Mouse (Mus musculus) adrenal gland, adult 2 months (tissue): ENCODE data around the gene Efhd2. TPM values are rescaled to one million over a fixed set of nuclear protein-coding genes. Genes with fewer than 3 reads are reported as not detected.

Experiments
- DNase-seq: peaks from one replicate; pipeline ENCODE4 v3.0.0; 2021
- polyA plus RNA-seq: library from polyadenylated mRNA; depleted of rRNA; stranded (reverse); fragments of >200 nt; gene quantifications from 2 replicates; pipeline ENCODE4 v1.2.3, GENCODE M21; 2012
- total RNA-seq, 2 experiments: library from RNA; stranded (reverse); gene quantifications; 2 replicates each; pipeline ENCODE4 v1.2.3; 2021

Efhd2 gene
- total and polyA plus RNA-seq, 3 experiments: 26.9 to 61.4 (median 30.7) TPM

DNA sequence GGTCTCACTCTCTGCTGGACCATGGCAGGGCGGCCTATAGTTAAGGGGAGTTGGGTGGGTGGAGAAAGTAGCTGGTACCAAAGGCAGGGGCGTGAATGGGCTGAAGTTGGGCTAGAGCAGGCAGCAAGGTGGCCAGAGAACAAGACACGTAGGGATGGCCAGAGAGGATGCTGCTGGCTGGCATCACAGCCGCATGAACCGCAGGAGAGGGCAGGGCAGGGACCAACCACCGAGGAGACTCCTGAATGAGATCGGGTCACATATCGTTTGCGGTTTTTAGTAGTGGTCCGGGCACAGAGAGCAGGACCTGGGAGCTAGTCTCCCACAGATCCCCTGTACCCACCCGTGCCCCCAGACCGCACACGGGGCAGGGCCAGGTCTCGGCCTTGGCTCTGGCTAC is 15.4 kb downstream of the Efhd2 start:
- DNase-seq: no peak

DNA sequence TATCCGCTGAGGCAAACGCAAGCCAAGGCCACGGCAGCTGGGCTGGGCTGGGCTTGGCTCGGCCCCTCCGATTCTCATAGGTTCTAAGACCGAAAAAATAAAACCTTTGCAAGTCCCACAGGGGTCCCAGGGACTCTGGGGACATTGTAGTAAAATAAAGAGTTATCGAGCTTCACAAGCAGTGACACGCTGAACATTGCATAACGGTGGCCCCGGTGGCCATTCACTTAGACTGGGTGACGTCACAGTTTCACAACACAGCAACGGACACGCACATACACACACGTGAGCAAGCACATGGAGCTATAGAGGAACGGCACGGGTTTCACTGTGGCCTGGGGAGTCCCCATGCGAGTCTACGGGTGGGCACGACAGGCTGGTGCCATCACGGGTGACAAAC is 16.2 kb downstream of the Efhd2 start:
- DNase-seq: no peak

DNA sequence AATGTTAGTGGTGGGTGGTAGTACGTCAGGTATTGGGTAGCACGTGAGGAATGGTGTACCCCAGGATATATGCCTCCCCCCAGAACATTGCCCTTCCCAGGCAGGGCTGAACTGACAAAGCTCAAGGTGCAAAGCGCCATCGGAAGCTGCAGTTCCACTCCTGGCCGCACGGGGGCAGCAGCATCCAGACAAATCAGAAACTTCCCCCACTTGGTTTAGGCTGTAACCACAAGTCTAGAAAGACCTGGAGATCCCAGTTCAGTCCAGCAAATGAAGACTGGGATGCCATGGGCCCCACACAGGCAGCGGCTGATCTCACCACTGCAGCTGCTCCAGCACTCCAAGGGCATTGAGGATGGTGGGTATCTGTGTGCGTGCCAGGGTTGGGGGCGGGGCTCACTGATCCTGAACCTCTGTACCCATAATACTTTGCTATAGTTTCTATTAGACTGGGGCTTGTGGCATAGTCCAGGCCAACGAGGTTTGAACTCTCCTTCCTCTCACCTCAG is 17.2 kb downstream of the Efhd2 start:
- peak; percentile 79 for DNase-seq

DNA sequence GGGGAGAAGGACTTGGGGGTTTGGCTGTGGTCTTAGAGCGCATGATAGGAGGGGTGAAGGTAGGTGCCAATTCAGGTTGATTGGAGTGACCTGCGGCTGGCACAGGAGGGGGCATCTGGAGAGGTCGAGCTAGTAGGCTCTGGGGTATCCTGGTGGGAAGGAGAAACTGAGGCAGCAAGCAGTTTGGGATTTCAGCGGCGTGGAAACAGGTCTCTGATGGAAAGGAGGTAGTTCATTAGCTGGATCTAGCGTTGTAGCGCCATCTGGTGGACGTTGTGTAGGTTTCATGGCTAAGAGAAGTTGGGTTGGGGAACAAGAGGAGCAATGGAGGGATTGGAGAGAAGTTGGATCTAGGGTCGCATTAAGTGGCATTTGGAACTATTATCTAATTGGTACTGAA is 21.3 kb downstream of the Efhd2 start:
- DNase-seq: no peak

DNA sequence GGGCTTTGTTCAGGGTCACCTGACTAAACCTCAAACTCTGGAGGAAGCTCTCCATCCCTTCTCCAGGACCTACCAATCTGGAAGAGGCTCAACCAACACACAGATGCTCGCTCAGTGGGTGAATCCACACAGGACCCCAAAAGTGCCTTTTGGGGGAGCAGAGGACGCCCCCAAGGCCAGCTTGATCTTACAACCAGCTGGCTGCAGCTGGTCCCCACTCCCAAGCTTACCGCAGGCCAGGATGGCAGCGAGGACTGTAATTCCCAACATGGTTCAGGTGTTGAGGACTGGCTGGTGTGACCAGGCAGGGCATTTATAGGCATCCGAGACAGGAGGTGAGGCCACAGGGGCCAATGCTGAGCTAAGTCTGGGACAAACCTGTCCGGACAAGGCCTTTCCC is 28.7 kb downstream of the Efhd2 start, which contains the start of gene Ctrc:
Gene Ctrc, minus strand, starts transcription at position 361 of the 400 bp plus-strand sequence.
- no peak for DNase-seq

DNA sequence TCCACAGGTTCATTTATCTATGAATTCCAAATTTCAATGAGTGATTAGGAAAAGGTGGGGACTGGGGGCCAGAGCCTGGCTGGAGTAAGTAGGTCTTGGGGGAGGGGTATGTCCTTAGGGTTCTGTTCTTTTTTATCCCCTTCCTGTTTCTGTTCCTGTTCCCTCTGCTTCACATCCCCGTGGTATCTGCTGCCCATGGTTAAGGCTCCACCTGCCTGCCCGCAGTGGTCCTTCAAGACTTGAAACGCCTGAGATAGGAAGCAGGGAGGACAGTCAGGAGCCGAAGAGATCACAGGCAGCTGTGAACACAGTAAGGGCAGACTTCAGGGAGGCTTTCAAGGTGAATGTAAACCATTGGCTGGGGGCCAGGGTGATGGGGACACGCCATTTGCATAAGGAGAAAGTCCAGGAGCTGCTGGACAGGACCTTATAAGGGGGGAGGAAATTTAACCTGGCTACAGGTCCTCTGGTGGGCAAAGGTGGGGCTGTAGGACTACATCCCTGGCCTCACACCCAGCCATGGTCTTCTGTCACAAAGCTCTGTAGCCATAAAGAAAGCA is 40.1 kb downstream of the Efhd2 start:
- DNase-seq: no peak

DNA sequence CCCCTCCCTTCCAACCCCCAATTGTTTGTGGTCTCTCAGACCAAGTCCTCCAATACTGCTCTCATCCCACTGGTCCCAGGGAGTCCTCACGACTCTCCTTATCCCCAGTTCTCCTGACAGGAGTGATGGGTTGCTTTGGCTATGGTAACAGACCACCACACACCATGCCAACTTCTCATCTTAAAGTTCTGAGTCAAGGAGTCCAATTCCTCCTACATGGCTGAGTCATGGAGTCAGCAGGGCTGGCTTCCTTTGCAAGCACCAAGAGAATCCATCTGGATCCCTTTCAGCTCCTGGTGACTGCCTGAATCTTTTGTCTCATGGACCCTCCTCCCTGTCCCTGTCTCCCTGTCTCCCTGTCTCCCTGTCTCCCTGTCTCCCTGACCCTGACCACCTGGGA is 40.8 kb downstream of the Efhd2 start:
- DNase-seq: no peak

DNA sequence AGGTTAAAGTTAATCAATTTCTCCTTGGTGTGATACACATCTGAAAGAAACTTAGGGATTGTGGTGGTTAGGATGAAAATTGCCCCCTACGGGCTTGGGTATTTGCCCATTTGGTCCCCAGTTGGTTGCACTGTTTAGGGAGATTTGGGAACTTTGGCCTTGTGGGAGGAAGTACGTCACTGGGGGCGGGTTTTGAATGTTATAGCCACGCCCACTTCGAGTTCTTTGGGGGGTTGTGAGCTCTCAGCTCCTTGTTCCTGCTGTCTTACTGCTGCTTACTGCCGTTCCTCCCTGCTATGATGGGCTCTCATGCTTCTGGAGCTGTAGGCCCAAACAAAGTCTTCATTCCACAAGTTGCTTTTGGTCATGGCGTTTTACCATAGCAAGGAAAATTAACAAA is 43.4 kb downstream of the Efhd2 start:
- no peak for DNase-seq

DNA sequence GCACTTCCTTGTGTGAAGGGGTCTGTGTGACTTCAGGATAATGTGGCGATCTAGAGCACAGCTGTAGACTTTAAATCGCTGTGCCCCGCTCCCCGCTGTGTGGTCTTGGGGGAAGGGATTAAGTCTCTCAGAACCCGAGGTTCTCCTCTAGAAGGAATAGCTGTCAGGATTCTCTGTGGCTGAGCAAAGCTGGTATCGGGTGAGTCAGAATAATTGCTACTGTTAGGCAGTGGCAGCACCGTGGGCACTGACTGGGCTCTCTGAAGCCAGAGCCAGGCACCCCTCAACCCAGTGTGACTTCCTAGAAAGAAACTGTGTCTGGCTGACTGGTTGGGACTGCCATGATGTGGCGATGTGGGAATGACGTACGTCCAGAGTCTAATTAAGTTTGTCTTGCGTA is 44.3 kb downstream of the Efhd2 start:
- no peak for DNase-seq

DNA sequence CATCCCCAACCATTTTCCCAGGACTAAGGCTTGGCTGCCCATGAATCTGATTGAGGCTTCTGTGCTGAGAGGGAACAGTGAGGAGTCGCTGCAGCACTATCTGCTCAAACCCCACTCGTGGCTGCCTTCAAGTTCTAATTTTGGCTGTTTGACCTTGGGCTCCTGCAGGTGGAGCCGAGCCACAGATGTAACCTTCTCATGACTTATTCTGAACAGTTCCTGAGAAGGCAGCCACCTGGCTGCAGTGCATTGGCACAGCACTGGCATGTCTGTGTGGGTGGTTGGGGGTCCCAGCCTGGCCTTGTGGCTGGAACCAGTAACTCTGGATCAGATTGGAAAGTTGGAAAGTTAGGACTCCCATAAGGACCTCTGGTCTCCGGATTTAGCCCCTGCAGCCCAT is 46.5 kb downstream of the Efhd2 start:
- DNase-seq: peak; percentile 18

DNA sequence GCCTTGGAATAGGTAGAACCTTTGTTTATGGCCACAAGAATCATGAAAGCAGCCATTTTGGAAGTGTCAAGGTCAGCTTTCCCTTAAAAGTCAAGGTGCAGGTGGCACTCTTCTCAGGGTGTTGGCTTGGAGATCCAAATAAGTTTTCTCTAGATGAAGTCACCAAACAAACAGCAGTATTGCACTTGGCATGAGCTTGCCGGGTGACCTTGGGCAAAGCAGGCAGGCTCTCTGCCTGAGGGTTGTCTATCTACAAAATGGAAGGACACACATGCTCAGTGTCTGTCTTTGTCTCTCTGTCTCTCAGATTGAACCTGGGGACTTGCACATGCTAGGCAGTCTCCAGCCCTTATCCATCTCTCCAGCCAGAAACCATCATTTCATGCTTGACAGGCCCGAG is 47.3 kb downstream of the Efhd2 start:
- DNase-seq: peak; percentile 58

DNA sequence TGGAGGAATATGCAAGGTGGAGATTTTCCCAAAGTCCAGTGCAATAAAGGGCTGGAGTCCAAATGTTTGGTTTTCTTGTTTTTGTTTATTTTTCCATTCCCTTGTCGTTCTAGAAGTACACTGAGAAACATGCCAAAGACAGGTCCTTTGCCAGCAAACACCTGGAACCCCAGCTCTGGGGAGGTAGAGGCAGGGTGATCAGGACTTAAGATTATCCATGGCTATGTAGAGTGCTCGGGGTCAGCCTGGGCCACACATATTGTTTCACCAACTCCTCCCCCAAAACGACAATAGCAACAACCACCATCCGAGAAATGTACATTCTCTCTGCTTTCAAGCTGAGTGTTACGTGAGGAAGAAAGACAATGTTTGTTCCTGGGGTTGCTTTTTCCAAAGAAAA is 48.7 kb downstream of the Efhd2 start, which contains the start of gene Cela2a:
Gene Cela2a, minus strand, starts transcription at position 101 of the 400 bp plus-strand sequence.
- no peak for DNase-seq

DNA sequence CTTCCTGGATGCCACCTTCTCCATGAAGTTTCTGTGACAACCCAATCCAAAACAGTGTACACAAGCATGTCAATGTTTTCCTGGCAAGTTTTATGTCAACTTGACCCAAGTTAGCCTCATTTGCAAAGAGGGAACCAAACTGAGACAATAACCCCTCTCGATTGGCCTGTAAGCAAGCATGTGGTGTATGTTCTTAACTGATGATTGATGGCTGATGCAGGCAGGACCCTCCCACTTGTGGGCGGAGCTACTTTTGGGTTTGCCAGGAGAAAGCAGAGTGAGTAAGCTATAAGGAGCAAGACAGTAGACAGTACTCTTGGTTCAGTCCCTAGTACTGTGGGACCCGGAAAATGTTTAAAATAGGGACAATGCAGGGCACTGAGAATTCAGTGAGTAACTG is 51.7 kb downstream of the Efhd2 start:
- no peak for DNase-seq

DNA sequence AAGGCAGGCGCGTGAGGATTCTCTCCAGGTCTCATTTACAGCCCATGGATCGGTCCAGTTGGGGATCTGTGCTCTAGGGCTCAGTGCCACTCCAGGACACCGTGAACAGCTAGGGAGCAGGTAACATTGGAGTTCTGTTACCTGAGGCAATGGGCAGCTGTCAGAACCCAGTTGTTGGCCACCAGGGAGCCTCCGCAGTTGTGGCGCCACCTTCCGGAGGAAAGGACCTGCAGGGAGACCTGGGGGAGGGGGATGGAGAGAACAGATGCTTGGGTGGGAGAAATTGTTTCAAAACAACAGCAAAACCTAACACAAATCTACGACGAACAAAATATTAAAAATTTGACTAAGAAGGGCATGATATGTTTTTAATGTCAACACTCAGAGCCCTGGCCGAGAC is 52.6 kb downstream of the Efhd2 start:
- DNase-seq: no peak

DNA sequence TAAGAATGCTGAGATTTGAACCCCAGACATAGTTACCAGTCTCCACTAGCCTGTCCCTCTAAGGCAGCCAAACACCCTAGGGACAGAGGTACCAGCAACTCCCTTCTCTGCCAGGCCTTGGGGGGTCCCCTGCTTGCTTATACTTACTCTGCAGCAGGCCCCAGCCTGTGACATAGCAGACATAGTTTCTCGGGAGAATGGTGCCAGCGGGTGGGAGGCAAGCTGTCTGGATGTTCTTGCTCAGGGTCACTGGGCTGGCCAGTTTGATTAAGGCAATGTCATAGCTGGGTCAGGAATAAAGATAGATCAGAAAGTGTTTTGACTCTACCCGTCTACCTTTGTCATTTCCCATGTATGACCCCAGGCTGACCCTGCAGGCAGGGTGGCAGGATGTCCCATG is 53.5 kb downstream of the Efhd2 start:
- no peak for DNase-seq

DNA sequence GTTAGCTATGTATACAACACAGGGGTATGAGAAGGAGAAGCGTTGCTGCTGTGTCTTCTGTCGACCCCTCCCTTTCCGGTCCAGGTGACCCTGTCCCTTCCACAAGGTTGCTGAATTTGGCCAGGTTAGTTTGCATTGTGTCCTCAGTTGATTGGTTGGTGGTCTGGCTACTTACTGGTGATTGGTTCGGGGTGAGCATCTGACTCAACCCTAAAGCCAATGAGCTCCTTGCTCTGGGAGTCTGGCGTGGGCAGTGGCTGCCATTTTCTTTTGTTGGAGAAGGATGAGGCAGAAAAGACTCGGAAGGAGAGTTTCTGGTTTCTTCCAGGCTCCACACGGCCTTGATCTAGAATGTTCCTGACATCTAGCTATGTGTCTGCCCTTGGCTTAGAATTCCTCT is 55.4 kb downstream of the Efhd2 start:
- no peak for DNase-seq

DNA sequence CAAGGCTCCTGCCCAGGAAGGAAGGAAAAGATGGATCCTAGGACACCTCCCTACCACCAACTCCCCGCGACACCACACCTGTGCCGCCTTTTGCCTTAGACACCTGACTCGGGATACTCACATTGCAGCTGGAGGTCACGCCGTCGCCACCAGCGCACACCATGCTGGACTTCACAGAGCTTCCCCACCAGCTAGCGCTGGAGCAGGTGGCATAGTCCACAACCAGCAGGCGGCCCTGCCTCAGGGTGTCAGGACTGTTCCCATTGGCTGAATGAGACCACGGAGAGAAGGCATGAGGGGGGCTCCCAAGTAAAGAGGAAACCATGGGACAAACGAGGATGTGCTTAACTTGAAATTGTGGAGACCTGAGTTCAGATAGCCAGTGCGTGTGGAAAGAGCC is 55.9 kb downstream of the Efhd2 start:
- DNase-seq: no peak

DNA sequence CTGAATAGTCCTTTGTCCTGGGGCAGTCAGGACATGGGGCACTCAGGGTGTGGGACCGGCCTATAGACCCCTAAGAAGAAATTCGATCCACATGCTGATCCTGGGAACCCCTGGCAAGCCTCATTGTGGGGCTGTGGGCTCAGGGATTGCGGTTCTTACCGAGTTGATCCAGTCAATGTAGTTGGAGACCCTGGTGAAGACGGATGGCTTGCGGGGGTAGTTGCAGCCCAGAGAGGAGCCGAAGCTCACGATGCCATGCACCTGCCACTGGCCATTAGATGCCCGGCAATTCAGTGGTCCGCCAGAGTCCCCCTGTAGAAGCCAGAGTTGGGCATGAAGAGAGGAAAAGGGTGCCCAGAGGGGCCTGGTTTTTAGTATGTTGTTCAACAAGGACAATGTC is 57.0 kb downstream of the Efhd2 start:
- DNase-seq: no peak

DNA sequence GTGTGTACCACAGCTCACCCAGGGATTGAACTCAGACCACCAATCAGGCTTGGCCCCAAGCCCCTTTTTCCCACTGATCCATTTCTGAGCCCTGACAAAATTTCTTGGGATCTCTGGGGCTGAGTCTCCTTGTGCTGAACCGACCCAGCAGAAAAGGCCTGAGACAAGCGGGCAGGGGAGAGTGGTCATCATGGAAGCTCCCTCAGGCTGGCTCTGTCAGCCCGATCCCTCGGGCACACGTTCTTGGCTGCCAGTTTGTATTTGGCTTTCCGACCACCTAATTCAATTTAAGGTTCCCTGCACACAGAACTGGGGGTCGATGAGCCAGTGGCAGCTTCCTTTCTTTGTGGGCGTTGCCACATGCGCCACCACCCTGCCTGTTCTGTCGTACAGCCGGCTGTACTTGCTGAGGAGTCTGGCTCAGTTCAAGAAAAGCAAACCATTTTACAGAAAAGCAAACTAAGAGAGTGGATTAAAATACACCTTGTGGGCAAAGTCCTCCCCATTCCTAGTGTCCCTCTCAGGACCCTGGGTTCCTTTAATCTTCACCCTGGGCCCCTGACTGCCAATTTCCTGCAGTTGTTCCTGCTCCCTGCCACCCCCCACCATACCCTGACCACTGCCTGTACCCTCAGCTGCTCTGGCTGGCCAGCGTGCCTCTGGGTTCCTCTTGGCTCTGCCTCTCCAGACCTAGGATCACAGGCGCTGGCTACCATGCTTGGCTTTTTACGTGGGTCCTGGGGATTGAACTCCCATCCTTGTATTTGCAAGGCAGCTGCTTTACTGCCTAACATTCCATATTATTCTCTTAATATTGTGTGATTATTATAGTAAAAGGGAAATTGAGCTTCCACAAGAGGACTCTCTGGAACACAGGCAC is 57.7 kb downstream of the Efhd2 start:
- DNase-seq: no peak

DNA sequence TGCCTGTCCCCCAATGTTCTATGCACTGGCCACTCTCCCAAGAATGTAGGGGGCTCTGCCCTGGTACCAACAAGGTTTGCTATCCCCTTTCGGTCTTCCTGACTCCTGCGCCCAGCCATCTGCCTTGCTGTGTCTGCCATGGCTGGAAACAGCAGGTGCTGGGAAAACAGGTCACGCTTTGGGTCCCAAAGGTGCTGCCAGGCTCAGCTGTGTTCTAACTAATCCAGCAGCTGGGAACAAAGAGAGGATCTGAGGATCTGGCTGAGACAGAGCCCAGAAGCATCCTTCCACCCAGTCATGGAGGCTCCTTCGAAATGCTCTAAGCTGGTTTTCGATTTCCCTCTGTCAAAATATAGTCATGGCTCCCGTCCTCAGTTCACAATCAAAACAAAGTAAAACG is 58.5 kb downstream of the Efhd2 start:
- DNase-seq: no peak

DNA sequence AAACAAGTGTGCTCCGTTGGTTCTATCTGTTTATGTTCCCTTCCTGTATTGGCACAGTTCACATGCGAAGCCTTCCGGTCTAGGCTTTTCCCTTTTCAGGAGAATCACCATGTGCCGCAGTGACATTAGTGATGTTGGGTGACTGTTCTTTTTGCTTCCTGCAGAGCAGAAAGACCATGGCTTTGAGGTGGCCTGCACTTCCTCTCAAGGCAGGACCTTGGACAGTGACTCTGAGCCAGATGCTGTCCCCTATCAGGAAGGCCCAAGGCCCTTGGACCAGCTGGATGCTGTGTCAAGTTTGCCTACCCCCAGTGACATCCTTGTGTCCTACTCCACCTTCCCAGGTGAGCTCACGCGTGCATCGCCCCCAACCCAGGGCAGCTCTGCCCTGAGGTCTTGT is 63.3 kb downstream of the Efhd2 start:
- no peak for DNase-seq

DNA sequence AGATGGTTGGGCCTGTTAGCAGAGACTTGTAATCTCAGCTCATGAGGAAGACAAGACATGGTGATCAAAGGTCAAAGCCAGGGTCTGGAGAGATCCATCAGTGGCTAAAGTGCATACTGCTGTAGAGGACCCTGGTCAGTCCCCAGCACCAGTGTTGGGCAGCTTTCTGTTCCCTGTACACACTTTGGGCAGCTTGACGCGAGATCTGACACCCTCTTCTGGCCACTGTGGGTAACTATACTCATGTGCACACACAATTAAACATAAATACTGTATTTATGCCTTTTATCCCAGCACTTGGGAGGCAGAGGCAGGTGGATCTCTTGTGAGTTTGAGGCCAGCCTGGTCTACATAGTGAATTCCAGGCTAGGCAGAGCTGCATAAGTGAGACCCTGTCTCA is 63.7 kb downstream of the Efhd2 start:
- no peak for DNase-seq

DNA sequence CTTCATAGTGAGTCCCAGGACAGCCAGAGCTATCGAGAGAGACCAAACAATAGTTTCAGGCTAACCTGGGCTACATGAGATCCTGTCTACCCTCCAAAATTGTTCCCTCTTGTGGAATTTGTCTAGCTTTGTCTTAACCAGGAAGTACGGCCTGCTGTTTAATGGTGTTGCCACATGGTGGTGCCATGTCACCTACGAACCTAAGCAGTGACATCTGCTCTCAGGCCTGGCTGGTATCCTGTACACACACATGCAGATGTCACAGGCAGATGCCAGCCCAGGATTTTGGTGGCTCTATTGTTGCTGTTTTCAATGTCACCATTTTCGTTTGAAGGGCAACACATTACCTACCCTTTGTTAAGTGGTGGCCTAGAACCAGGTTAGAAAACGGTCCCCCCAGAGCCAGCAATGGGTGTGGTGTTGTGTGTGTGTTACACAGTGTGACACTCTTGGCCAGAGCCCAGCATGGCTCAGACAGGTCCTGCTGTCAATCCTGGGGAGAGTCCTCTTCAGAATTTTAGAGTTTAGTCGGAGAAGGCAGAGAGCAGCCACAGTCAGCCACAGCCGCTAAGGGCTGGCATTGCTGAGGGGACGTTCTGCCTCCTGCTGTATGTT is 64.8 kb downstream of the Efhd2 start:
- no peak for DNase-seq
